Mouse (Mus musculus) testis, adult 2 months (tissue): Measurements from ENCODE around the gene Fgfr1op.

Experiments
- CTCF ChIP-seq: fragments of 200-500 bp; IDR thresholded peaks from 2 replicates; pipeline ENCODE4 v1.5.1; 2012; ENCODE audit warnings: low read depth, mild to moderate bottlenecking, inconsistent platforms, low read length, moderate library complexity; ENCODE audit not compliant: control insufficient read depth, insufficient read depth, insufficient replicate concordance
- POLR2A ChIP-seq: fragments of 200-500 bp; IDR thresholded peaks from 2 replicates; pipeline ENCODE4 v1.6.1; 2012; ENCODE audit warnings: low read depth, mild to moderate bottlenecking, inconsistent platforms, low read length, moderate library complexity; ENCODE audit not compliant: control insufficient read depth

GRCm38 (mm10) chr17:8240517-8240916, 75.2 kb downstream of the Fgfr1op start:
- no peak for TF ChIP-seq POLR2A
- TF ChIP-seq CTCF, result no peak
